Mouse (Mus musculus): ENCODE measurements at regions not wholly inside any gene's neighbourhood (a gene's known extent, or its start where the extent isn't known, plus 50 kb on each side); places are given as distances from the start of the nearest gene placed in this dataset.

GRCm38 (mm10) chr7:39706606-39707005 is 189.0 kb downstream of the Zfp619 start:
- TF ChIP-seq CTCF (IDR thresholded peaks at IDR 0.05) (no peak), POLR2A (IDR thresholded peaks at IDR 0.05; ENCODE audit: insufficient read depth, low read depth, low read length) (no peak), EP300 (IDR thresholded peaks at IDR 0.05; ENCODE audit: insufficient read depth, low read depth, low read length) (no peak)

All from heart, adult 2 months (tissue).